Mouse (Mus musculus) hindlimb bud, embryonic 11.5 days (tissue): ENCODE measurements around the gene Hacd2.

ENCODE experiments used
- DNase-seq: peaks from one replicate; pipeline ENCODE4 v3.0.0-alpha.2; 2012; ENCODE audit warnings: low read depth, low spot score; ENCODE audit errors: extremely low spot score

The Hacd2 gene

GRCm38 (mm10) chr16:35111143-35111620 is 89.0 kb downstream of the Hacd2 start:
- DNase-seq: no peak

- no peak for DNase-seq
Measured at GRCm38 (mm10) chr16:35113496-35113895, 91.3 kb downstream of the Hacd2 start.

GRCm38 (mm10) chr16:35116328-35116956 is 94.2 kb downstream of the Hacd2 start:
- no peak for DNase-seq

- no peak for DNase-seq
Measured at GRCm38 (mm10) chr16:35117436-35117835, 95.2 kb downstream of the Hacd2 start.

GRCm38 (mm10) chr16:35120603-35121002 is 98.4 kb downstream of the Hacd2 start:
- DNase-seq: no peak

GRCm38 (mm10) chr16:35127270-35127669 is 105.0 kb downstream of the Hacd2 start:
- DNase-seq: no peak

GRCm38 (mm10) chr16:35130172-35130571 is 107.9 kb downstream of the Hacd2 start:
- no peak for DNase-seq

GRCm38 (mm10) chr16:35139416-35139815 is 117.2 kb downstream of the Hacd2 start:
- DNase-seq: no peak

GRCm38 (mm10) chr16:35139873-35140619 is 117.8 kb downstream of the Hacd2 start:
- no peak for DNase-seq

GRCm38 (mm10) chr16:35140620-35140975 is 118.4 kb downstream of the Hacd2 start:
- no peak for DNase-seq

GRCm38 (mm10) chr16:35141839-35142238 is 119.6 kb downstream of the Hacd2 start:
- DNase-seq: no peak

GRCm38 (mm10) chr16:35146153-35146552 is 123.9 kb downstream of the Hacd2 start:
- DNase-seq: no peak

- no peak for DNase-seq
Measured at GRCm38 (mm10) chr16:35153146-35153755, 131.0 kb downstream of the Hacd2 start.

GRCm38 (mm10) chr16:35154245-35154640 is 132.0 kb downstream of the Hacd2 start:
- no peak for DNase-seq

- DNase-seq: no peak
Measured at GRCm38 (mm10) chr16:35154641-35155390, 132.6 kb downstream of the Hacd2 start, which contains the start of gene Adcy5. Gene Adcy5, plus strand, starts transcription at chr16:35154877.

- DNase-seq: no peak
Measured at GRCm38 (mm10) chr16:35155391-35156305, 133.4 kb downstream of the Hacd2 start.

- DNase-seq: no peak
Measured at GRCm38 (mm10) chr16:35156306-35156695, 134.1 kb downstream of the Hacd2 start.

- no peak for DNase-seq
Measured at GRCm38 (mm10) chr16:35156832-35157231, 134.6 kb downstream of the Hacd2 start.
